Mouse (Mus musculus): ENCODE data around the gene Vmn1r114.
"Not testable (repeated sequence)": the region's sequence is repeated elsewhere in the genome, so short reads cannot be mapped to it uniquely, and the experiment has no call there.

The Vmn1r114 gene

DNA sequence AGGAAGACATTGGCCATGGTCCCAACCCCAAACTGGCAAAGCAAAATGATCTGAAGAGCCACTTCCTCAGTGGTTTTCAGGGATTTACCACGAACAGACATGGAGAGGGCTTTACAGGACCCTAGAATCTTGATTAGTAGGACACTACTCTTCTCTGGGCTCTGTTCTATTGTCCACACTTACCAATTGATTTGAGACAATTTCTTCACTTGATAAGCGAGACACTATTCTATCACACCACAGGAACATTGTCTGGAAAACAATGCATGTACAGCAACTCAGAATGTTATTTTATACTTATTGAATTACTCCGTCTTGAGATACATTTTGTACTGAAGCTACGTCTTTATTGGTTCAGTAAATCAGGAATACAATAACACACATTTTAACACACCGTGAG, at the start of gene Vmn1r114:
TSS of gene Vmn1r114 (minus strand) at position 101 of the 400 bp plus-strand sequence.
- DNase-seq (ENCODE audit: extremely low spot score, low spot score), result not testable (repeated sequence)

DNA sequence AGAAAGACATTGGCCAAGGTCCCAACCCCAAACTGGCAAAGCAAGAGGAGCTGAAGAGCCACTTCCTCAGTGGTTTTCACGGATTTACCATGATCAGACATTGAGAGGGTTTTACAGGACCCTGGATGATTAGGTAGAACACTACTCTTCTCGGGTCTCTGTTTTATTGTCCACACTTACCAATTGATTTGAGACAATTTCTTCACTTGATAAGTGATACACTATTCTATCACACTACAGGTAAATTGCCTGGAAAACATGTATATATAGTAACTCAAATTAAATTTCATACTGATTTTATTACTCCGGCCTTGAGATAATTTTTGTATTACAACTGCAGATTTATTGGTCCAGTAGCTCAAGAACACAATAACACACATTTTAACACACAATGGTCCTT, 32.9 kb upstream of the Vmn1r114 start, which contains the start of gene Vmn1r115:
TSS of gene Vmn1r115 (minus strand) at position 101 of the 400 bp plus-strand sequence.
- DNase-seq (ENCODE audit: extremely low spot score, low spot score), result not testable (repeated sequence)

- DNase-seq (ENCODE audit: extremely low spot score, low spot score), result not testable (repeated sequence)
These were observed 25.0 kb downstream of the Vmn1r114 start, which contains the start of gene Vmn1r113 for GRCm38 (mm10) chr7:20786985-20787384. Vmn1r113 (plus strand) TSS chr7:20787285.

DNA sequence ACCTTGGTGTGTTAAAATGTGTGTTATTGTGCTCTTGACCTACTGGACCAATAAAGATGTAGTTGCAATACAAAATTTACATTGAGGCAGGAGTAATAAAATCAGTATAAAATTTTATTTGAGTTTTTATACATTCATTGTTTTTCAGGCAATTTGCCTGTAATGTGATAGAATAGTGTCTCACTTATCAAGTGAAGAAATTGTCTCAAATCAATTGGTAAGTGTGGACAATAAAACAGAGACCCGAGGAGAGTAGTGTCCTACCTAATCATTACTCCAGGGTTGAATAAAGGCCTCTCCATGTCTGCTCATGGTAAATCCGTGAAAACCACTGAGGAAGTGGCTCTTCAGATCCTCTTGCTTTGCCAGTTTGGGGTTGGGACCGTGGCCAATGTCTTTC, 41.1 kb downstream of the Vmn1r114 start, which contains the start of gene Vmn1r112:
TSS of gene Vmn1r112 (plus strand) at position 301 of the 400 bp plus-strand sequence.
- DNase-seq (ENCODE audit: extremely low spot score, low spot score), result not testable (repeated sequence)
